Mouse (Mus musculus) embryonic fibroblast, embryonic 13.5 days (primary cell): Measurements from ENCODE around the gene Acbd6. TPM values are rescaled to one million over a fixed set of nuclear protein-coding genes. Genes with fewer than 3 reads are reported as not detected.

ENCODE experiments used
- H3K27ac ChIP-seq: 2 replicates; pipeline ENCODE4 v1.5.1; 2012; ENCODE audit warnings: low read length, control low read depth, inconsistent platforms; ENCODE audit not compliant: insufficient read depth
- H3K4me1 ChIP-seq: 2 replicates; pipeline ENCODE4 v1.6.1; 2011; ENCODE audit warnings: low read length; ENCODE audit not compliant: control insufficient read depth, insufficient read depth
- H3K4me3 ChIP-seq: 2 replicates; pipeline ENCODE4 v1.5.1; 2011; ENCODE audit warnings: mild to moderate bottlenecking, control low read depth, low read length; ENCODE audit not compliant: insufficient read depth
- CTCF ChIP-seq: IDR thresholded peaks from 2 replicates; pipeline ENCODE4 v1.5.1; 2011; ENCODE audit warnings: mild to moderate bottlenecking, control low read depth, low read length, moderate library complexity, borderline replicate concordance; ENCODE audit not compliant: insufficient read depth
- POLR2A ChIP-seq: IDR thresholded peaks from 2 replicates; pipeline ENCODE4 v1.6.1; 2011; ENCODE audit warnings: low read depth, mild to moderate bottlenecking, control low read depth, low read length, moderate library complexity
- polyA plus RNA-seq: library from polyadenylated mRNA; stranded (reverse); fragments of >200 nt; gene quantifications from 2 replicates; pipeline ENCODE4 v1.2.4, GENCODE M21; 2011; ENCODE audit warnings: low read depth; ENCODE audit not compliant: missing spikeins, insufficient read length

Gene Acbd6
- polyA plus RNA-seq, 1 experiment: 59.2 TPM

- H3K4me3 ChIP-seq: no peak overlapping the region
- no peak overlapping the region for H3K27ac ChIP-seq
- TF ChIP-seq CTCF (no peak), POLR2A (no peak)
Measured at GRCm38 (mm10) chr1:155587961-155588360, 30.0 kb downstream of the Acbd6 start.

GRCm38 (mm10) chr1:155594141-155594540 lies 36.2 kb downstream of the Acbd6 start:
- TF ChIP-seq CTCF: no peak
- TF ChIP-seq POLR2A: no peak

More at GRCm38 (mm10) chr1:155587961-155588360, 30.0 kb downstream of the Acbd6 start:
- H3K4me1 ChIP-seq: no peaks in the 10 kb centered on the region

GRCm38 (mm10) chr1:155596576-155596975 lies 38.7 kb downstream of the Acbd6 start:
- TF ChIP-seq CTCF (no peak), POLR2A (no peak)

More at GRCm38 (mm10) chr1:155594141-155594540, 36.2 kb downstream of the Acbd6 start:
- no peaks in the 10 kb centered on the region for H3K4me1 ChIP-seq
- H3K4me3 ChIP-seq: no peak overlapping the region
- no peak overlapping the region for H3K27ac ChIP-seq

GRCm38 (mm10) chr1:155604706-155605105 lies 46.8 kb downstream of the Acbd6 start:
- Histone ChIP-seq H3K4me3 (no peak overlapping the region), H3K27ac (no peak overlapping the region), H3K4me1 (no peaks in the 10 kb centered on the region)
- TF ChIP-seq CTCF (no peak), POLR2A (no peak)

More at GRCm38 (mm10) chr1:155596576-155596975, 38.7 kb downstream of the Acbd6 start:
- Histone ChIP-seq H3K27ac (no peak overlapping the region), H3K4me1 (no peaks in the 10 kb centered on the region), H3K4me3 (no peak overlapping the region)

GRCm38 (mm10) chr1:155605391-155606155 lies 47.7 kb downstream of the Acbd6 start:
- H3K4me3 ChIP-seq: no peak overlapping the region
- TF ChIP-seq POLR2A: no peak
- no peak for TF ChIP-seq CTCF
- H3K4me1 ChIP-seq: no peaks in the 10 kb centered on the region
- H3K27ac ChIP-seq: no peak overlapping the region

GRCm38 (mm10) chr1:155606156-155606531 lies 48.2 kb downstream of the Acbd6 start:
- Histone ChIP-seq H3K27ac (no peak overlapping the region), H3K4me1 (no peaks in the 10 kb centered on the region), H3K4me3 (no peak overlapping the region)
- TF ChIP-seq POLR2A: no peak

DNA sequence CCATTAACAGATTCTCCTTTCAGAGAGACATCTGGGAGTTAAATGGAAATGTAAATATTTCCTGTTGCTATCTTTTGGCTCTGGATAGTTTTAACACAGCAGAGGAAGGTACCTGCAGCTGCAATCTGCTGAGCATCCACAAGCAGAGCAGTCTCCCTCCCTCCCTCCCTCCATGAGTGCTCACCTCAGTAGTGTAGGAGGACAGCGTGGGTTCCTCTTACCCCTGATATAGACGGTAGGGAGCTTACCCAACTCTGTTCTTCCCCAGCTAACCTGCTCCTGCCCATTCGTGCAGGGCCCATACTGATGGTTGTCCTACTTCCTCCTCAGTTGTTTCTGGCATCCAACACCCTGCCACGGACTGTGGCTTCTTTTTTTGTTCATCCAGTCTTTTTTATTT lies 50.6 kb downstream of the Acbd6 start:
- Histone ChIP-seq H3K27ac (no peak overlapping the region), H3K4me3 (no peak overlapping the region), H3K4me1 (no peaks in the 10 kb centered on the region)
- TF ChIP-seq CTCF (no peak), POLR2A (no peak)

DNA sequence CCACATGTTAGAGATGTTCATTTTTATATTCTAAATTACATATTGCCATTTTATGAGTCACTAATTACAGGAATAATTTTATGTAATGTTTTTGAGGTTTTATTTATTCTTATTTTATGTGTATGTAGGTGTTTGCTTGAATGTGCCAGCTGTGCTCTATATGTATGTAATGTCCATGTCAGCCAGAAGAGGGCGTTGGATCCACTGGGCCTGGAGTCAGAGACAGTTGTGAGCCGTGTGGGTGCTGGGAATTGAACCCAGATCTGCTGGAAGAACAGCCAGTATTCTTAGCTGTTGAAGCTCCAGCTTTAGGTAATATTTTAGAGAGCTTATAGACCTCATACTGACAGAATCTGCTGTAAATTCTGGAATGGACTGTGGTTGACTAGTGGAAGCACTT lies 56.5 kb downstream of the Acbd6 start:
- TF ChIP-seq POLR2A: no peak
- TF ChIP-seq CTCF: no peak
- H3K4me3 ChIP-seq: no peak overlapping the region
- no peaks in the 10 kb centered on the region for H3K4me1 ChIP-seq
- no peak overlapping the region for H3K27ac ChIP-seq

- TF ChIP-seq POLR2A (no peak), CTCF (no peak)
- Histone ChIP-seq H3K4me3 (no peak overlapping the region), H3K27ac (no peak overlapping the region), H3K4me1 (no peaks in the 10 kb centered on the region)
Measured at GRCm38 (mm10) chr1:155621075-155621474, 63.2 kb downstream of the Acbd6 start.

DNA sequence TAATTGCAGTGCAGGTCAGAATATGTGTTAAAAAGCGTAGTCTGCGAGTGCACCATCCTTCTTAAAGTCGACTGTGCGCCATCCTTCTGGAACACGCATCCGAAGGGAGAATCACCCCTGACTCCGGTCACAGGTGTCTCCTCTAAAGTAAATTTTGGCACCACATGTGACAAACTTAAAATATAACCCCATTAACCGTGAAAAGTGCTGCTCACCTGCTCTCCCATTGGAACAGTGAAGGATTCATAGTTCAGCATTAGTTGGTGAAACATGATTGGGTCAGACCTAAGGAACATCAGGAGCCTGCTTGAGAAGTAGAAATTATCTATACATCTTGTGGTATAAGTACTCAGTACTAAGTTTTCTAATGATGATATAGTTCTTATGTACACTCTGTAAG lies 65.3 kb downstream of the Acbd6 start:
- H3K4me3 ChIP-seq: no peak overlapping the region
- no peaks in the 10 kb centered on the region for H3K4me1 ChIP-seq
- TF ChIP-seq CTCF (no peak), POLR2A (no peak)
- no peak overlapping the region for H3K27ac ChIP-seq

GRCm38 (mm10) chr1:155627746-155628145 lies 69.8 kb downstream of the Acbd6 start:
- H3K27ac ChIP-seq: no peak overlapping the region
- no peaks in the 10 kb centered on the region for H3K4me1 ChIP-seq
- H3K4me3 ChIP-seq: no peak overlapping the region
- TF ChIP-seq POLR2A (no peak), CTCF (no peak)
